Mouse (Mus musculus) megakaryocyte, adult 5-6 weeks (primary cell): ENCODE results near the gene Enpep. TPM values are rescaled to one million over a fixed set of nuclear protein-coding genes. Genes with fewer than 3 reads are reported as not detected.

ENCODE experiments used
- total RNA-seq, 2 experiments: library from RNA; stranded (forward) in 1 of 2; stranded (reverse) in 1 of 2; fragments of 153-499, 151-499 nt in 1 of 2; fragments of 221-1000, 200-1000 nt in 1 of 2; gene quantifications; 2 replicates each; pipeline versions ENCODE4 v1.2.3 to v1.2.4; 2015 to 2017

The Enpep gene
- total RNA-seq, 2 experiments from 2014 or later: not detected

Other genes starting within 250 kb of the Enpep start
- not detected in 2 replicates for gene Pitx2, start 132.8 kb downstream of the Enpep start, total RNA-seq (2015)
- gene Pitx2, start 132.8 kb downstream of the Enpep start, total RNA-seq (2017): not detected in 2 replicates
- 11.8 and 13.7 TPM in 2 replicates for gene Elovl6, start 199.6 kb upstream of the Enpep start, total RNA-seq (2015)
- 9.5 and 10.6 TPM in 2 replicates for gene Elovl6, start 199.6 kb upstream of the Enpep start, total RNA-seq (2017)